Mouse (Mus musculus): Measurements from ENCODE around the gene Alox8. TPM values are rescaled to one million over a fixed set of nuclear protein-coding genes. Genes with fewer than 3 reads are reported as not detected.

The Alox8 gene
- polyA plus RNA-seq, 1 experiment: 0.18 TPM

GRCm38 (mm10) chr11:69233141-69233540 lies 35.5 kb upstream of the Alox8 start:
- no peak overlapping the region for H3K27ac ChIP-seq (ENCODE audit: insufficient read depth, low read length)
- H3K4me3 ChIP-seq (ENCODE audit: extremely low read depth, insufficient read depth, insufficient read length): no peak overlapping the region
- peaks cover 5% of the 10 kb centered on the region; the same call in 1 of the 2 replicates for H3K4me1 ChIP-seq (ENCODE audit: control insufficient read depth, insufficient read depth, insufficient read length)
- no peaks in the 10 kb centered on the region for H3K36me3 ChIP-seq (ENCODE audit: control insufficient read depth, insufficient read depth, low read length)
- no peak for DNase-seq (ENCODE audit: low read depth in 1 of 2, low spot score in 2 of 2)
- 15% methylated on average over 2 of the region's 2 CpGs for WGBS
- peaks cover 15% of the 10 kb centered on the region for H3K27me3 ChIP-seq (ENCODE audit: control insufficient read depth, insufficient read depth, low read length)
- TF ChIP-seq POLR2A (IDR thresholded peaks at IDR 0.05; ENCODE audit: low read depth, low read length) (no peak), CTCF (IDR thresholded peaks at IDR 0.05; ENCODE audit: extremely low read depth, insufficient read depth, insufficient read length, insufficient replicate concordance) (no peak)

DNA sequence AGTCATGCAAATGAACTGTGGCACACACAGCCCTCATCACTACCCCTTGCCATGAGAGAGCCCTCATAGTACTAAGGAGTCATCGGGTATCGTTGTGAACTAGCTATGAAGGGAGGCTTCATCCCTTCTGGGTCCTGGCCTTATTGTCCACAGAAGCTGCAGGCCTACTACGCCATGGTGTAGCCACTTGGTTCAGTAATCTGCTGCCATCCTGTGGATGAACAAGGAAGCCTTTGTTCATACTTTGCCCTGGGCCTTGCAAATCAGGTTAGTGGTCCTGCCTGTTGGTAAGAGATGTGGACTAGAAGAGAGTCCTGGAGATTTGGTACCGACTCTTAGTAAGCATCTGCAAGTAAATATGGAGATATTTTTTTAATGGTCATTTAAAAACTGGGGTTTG lies 32.8 kb upstream of the Alox8 start:
- Histone ChIP-seq H3K27ac (ENCODE audit: insufficient read depth, low read length) (no peak overlapping the region), H3K4me3 (ENCODE audit: extremely low read depth, insufficient read depth, insufficient read length) (no peak overlapping the region), H3K27me3 (ENCODE audit: control insufficient read depth, insufficient read depth, low read length) (no peaks in the 10 kb centered on the region), H3K36me3 (ENCODE audit: control insufficient read depth, insufficient read depth, low read length) (no peaks in the 10 kb centered on the region), H3K4me1 (ENCODE audit: control insufficient read depth, insufficient read depth, insufficient read length) (no peaks in the 10 kb centered on the region)
- TF ChIP-seq CTCF (IDR thresholded peaks at IDR 0.05; ENCODE audit: extremely low read depth, insufficient read depth, insufficient read length, insufficient replicate concordance): no peak
- TF ChIP-seq POLR2A (IDR thresholded peaks at IDR 0.05; ENCODE audit: low read depth, low read length): no peak
- no peak for DNase-seq (ENCODE audit: low read depth in 1 of 2, low spot score in 2 of 2)
- WGBS: 82% methylated on average over 4 of the region's 4 CpGs

GRCm38 (mm10) chr11:69225715-69226114 lies 28.1 kb upstream of the Alox8 start:
- Histone ChIP-seq H3K4me1 (ENCODE audit: control insufficient read depth, insufficient read depth, insufficient read length) (no peaks in the 10 kb centered on the region), H3K4me3 (ENCODE audit: extremely low read depth, insufficient read depth, insufficient read length) (no peak overlapping the region), H3K36me3 (ENCODE audit: control insufficient read depth, insufficient read depth, low read length) (no peaks in the 10 kb centered on the region), H3K27ac (ENCODE audit: insufficient read depth, low read length) (no peak overlapping the region), H3K27me3 (ENCODE audit: control insufficient read depth, insufficient read depth, low read length) (no peaks in the 10 kb centered on the region)
- 65% methylated on average over 1 of the region's 1 CpGs for WGBS
- no peak for DNase-seq (ENCODE audit: low read depth in 1 of 2, low spot score in 2 of 2)
- TF ChIP-seq CTCF (IDR thresholded peaks at IDR 0.05; ENCODE audit: extremely low read depth, insufficient read depth, insufficient read length, insufficient replicate concordance): no peak

- Histone ChIP-seq H3K4me3 (ENCODE audit: extremely low read depth, insufficient read depth, insufficient read length) (no peak overlapping the region), H3K27ac (ENCODE audit: insufficient read depth, low read length) (no peak overlapping the region), H3K27me3 (ENCODE audit: control insufficient read depth, insufficient read depth, low read length) (no peaks in the 10 kb centered on the region), H3K4me1 (ENCODE audit: control insufficient read depth, insufficient read depth, insufficient read length) (no peaks in the 10 kb centered on the region), H3K36me3 (ENCODE audit: control insufficient read depth, insufficient read depth, low read length) (no peaks in the 10 kb centered on the region)
- no peak for TF ChIP-seq POLR2A (IDR thresholded peaks at IDR 0.05; ENCODE audit: low read depth, low read length)
- TF ChIP-seq CTCF (IDR thresholded peaks at IDR 0.05; ENCODE audit: extremely low read depth, insufficient read depth, insufficient read length, insufficient replicate concordance): no peak
- 74% methylated on average over 4 of the region's 4 CpGs for WGBS
- no peak for DNase-seq (ENCODE audit: low read depth in 1 of 2, low spot score in 2 of 2)
These were observed 25.5 kb upstream of the Alox8 start for GRCm38 (mm10) chr11:69223101-69223500.

GRCm38 (mm10) chr11:69221070-69221469 lies 23.4 kb upstream of the Alox8 start:
- no peak for DNase-seq (ENCODE audit: low read depth in 1 of 2, low spot score in 2 of 2)
- Histone ChIP-seq H3K36me3 (ENCODE audit: control insufficient read depth, insufficient read depth, low read length) (no peaks in the 10 kb centered on the region), H3K4me1 (ENCODE audit: control insufficient read depth, insufficient read depth, insufficient read length) (no peaks in the 10 kb centered on the region), H3K27ac (ENCODE audit: insufficient read depth, low read length) (no peak overlapping the region), H3K4me3 (ENCODE audit: extremely low read depth, insufficient read depth, insufficient read length) (no peak overlapping the region), H3K27me3 (ENCODE audit: control insufficient read depth, insufficient read depth, low read length) (no peaks in the 10 kb centered on the region)
- WGBS: 80% methylated on average over 4 of the region's 4 CpGs
- no peak for TF ChIP-seq POLR2A (IDR thresholded peaks at IDR 0.05; ENCODE audit: low read depth, low read length)
- TF ChIP-seq CTCF (IDR thresholded peaks at IDR 0.05; ENCODE audit: extremely low read depth, insufficient read depth, insufficient read length, insufficient replicate concordance): no peak

DNA sequence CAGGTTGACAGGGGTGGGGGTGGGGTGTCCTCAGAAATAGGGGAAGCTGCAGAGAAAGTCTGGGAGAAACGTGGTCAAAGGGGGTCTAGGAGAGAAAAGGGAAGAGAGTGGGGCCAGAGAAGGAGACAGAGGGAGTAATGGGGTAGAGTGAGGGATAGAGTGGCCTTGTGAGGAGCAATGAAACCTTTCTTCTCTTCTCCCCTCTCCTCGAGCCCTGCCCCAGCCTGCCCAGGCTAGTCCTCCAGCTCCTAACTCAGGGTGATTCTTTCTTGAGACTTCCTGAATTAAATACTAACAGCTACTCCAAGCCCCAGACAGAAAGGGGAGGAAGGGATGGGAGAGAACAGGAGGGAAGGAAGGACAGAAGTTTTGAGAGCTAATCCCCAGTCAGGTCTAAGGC lies 21.0 kb upstream of the Alox8 start:
- H3K27ac ChIP-seq (ENCODE audit: insufficient read depth, low read length): no peak overlapping the region
- no peaks in the 10 kb centered on the region for H3K36me3 ChIP-seq (ENCODE audit: control insufficient read depth, insufficient read depth, low read length)
- WGBS: 22% methylated on average over 2 of the region's 2 CpGs
- H3K4me1 ChIP-seq (ENCODE audit: control insufficient read depth, insufficient read depth, insufficient read length): no peaks in the 10 kb centered on the region
- no peak overlapping the region for H3K4me3 ChIP-seq (ENCODE audit: extremely low read depth, insufficient read depth, insufficient read length)
- no peaks in the 10 kb centered on the region for H3K27me3 ChIP-seq (ENCODE audit: control insufficient read depth, insufficient read depth, low read length)
- no peak for DNase-seq (ENCODE audit: low read depth in 1 of 2, low spot score in 2 of 2)
- TF ChIP-seq CTCF (IDR thresholded peaks at IDR 0.05; ENCODE audit: extremely low read depth, insufficient read depth, insufficient read length, insufficient replicate concordance): no peak
- no peak for TF ChIP-seq POLR2A (IDR thresholded peaks at IDR 0.05; ENCODE audit: low read depth, low read length)

DNA sequence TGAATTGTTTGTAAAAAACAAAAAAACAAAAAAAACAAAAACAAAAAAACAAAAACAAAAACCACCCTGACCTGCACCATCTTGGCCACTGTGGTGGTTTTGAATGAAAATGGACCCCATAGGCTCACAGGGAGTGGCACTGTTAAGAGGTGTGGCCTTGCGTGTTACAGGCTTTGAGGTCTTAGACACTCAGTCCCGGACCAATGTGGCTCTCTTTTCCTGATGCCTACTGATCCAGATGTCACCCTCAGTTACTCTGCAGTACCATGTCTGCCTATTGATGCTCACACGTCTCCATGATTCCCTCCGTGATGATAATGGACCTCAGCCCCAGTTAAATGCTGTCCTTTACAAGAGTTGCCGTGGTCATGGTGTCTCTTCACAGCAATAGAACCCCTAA lies 19.8 kb upstream of the Alox8 start:
- no peaks in the 10 kb centered on the region for H3K27me3 ChIP-seq (ENCODE audit: control insufficient read depth, insufficient read depth, low read length)
- DNase-seq (ENCODE audit: low read depth in 1 of 2, low spot score in 2 of 2): no peak
- H3K4me3 ChIP-seq (ENCODE audit: extremely low read depth, insufficient read depth, insufficient read length): no peak overlapping the region
- 87% methylated on average over 5 of the region's 5 CpGs for WGBS
- TF ChIP-seq CTCF (IDR thresholded peaks at IDR 0.05; ENCODE audit: extremely low read depth, insufficient read depth, insufficient read length, insufficient replicate concordance) (no peak), POLR2A (IDR thresholded peaks at IDR 0.05; ENCODE audit: low read depth, low read length) (no peak)
- H3K4me1 ChIP-seq (ENCODE audit: control insufficient read depth, insufficient read depth, insufficient read length): no peaks in the 10 kb centered on the region
- no peaks in the 10 kb centered on the region for H3K36me3 ChIP-seq (ENCODE audit: control insufficient read depth, insufficient read depth, low read length)
- no peak overlapping the region for H3K27ac ChIP-seq (ENCODE audit: insufficient read depth, low read length)

Measured in spleen, adult 2 months (tissue).